Mouse (Mus musculus) liver, adult 2 months (tissue): Measurements from ENCODE around the gene Gramd1c.

ENCODE experiments used
- CTCF ChIP-seq: fragments of 200-500 bp; IDR thresholded peaks from 2 replicates; pipeline ENCODE4 v1.5.1; 2011; ENCODE audit warnings: low read depth, low read length, control low read depth
- POLR2A ChIP-seq: fragments of 200-500 bp; IDR thresholded peaks from 2 replicates; pipeline ENCODE4 v1.6.1; 2011; ENCODE audit warnings: low read length, control low read depth; ENCODE audit not compliant: insufficient read depth; ENCODE audit errors: extremely low read depth

DNA sequence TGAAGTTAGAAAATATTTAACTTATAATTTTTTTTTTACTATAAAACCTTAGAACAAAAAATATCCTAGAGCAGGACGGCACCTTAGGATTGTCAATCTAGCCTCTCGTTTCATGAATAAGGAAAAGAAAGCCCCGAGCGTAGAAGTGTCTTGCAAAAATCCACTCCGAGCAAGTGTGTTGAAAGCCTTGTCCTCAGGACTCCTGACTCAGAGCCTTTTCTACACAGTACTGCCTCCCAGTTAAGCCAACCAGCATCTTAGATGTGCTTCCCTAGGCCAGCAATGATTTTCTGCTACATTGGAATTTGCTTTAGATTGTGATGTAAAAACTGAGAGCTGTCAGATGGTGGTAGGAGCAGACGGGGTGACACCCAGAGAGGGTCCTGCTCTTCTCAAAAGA, 130.1 kb downstream of the Gramd1c start:
- TF ChIP-seq POLR2A (no peak), CTCF (no peak)
